Mouse (Mus musculus) C2C12 (cell line): ENCODE results near the gene Nhlrc3.

Source experiments
- CEBPB ChIP-seq: IDR thresholded peaks from one replicate; pipeline ENCODE4 v1.6.1; 2011; ENCODE audit warnings: low read depth, mild to moderate bottlenecking, control low read depth, moderate library complexity
- CTCF ChIP-seq: IDR thresholded peaks from one replicate; pipeline ENCODE4 v1.5.1; 2011; ENCODE audit not compliant: control insufficient read depth, insufficient read depth, insufficient read length
- MAX ChIP-seq: IDR thresholded peaks from one replicate; pipeline ENCODE4 v1.6.1; 2011; ENCODE audit warnings: mild to moderate bottlenecking, control low read depth
- MYOD1 ChIP-seq: IDR thresholded peaks from one replicate; pipeline ENCODE4 v1.6.1; 2011; ENCODE audit warnings: low read depth; ENCODE audit not compliant: control insufficient read depth, insufficient read length
- MYOG ChIP-seq: IDR thresholded peaks from one replicate; pipeline ENCODE4 v1.6.1; 2011; ENCODE audit not compliant: control insufficient read depth, insufficient read length; ENCODE audit errors: extremely low read depth
- USF1 ChIP-seq: IDR thresholded peaks from one replicate; pipeline ENCODE4 v1.6.1; 2011; ENCODE audit warnings: low read depth, mild to moderate bottlenecking, control low read depth, moderate library complexity

- TF ChIP-seq CTCF (no peak), MAX (no peak), USF1 (no peak), CEBPB (no peak), MYOD1 (no peak), MYOG (no peak)
Measured at GRCm38 (mm10) chr3:53454984-53455383, 8.1 kb downstream of the Nhlrc3 start.
